8 mouse cellular contexts compared by ENCODE assay signal in the genomic region with DNA sequence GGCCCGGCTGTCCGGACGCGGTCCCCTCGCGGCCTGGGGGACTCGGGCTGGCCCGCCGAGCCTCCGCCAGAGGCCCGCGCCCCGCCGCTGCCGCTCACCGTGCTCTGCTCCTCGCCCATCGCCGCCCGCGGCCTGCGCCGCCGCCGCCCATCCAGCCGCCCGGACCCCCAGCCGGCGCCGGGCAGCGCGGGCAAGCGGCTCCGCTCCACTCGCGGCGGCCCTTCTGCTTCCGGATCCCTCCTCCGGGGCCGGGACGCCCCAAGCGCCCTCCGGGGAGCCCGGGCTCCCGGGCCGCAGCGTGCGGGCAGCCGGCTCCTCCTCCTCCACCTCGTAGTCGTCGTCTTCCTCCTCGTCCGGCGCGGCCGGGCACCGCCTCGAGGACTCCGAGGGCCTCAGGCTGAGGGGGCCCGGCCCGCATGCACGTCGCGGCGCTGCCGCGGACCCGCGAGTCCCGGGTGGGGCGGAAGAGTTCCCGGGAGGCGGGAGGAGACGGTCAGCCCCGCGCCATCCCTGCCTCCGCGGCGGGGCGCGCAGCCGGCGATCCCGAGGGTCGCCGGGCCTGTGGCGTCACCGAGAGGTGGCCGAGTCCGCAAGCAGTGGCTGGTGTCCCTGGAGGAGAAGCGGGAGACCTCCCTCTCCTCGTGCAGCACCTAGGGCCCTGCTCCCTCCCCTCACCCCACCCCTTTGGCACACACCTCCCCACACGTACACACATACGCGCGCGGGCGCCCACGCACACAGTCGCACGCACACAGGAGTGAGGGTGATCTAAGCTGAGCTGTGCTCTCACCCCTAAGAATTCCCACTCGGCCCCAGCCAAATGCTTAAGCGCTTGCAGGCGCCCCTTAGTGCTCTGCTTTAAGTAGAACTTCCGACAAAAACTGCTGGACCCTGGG. TPM values are rescaled to one million over a fixed set of nuclear protein-coding genes. Genes with fewer than 3 reads are reported as not detected.
DNase-seq lines count a peak whose midpoint lies in the region; ATAC-seq and TF ChIP-seq lines count a peak whose summit lies in the region.

A gene (minus strand): TSS at position 119 of the 896 bp plus-strand sequence.

- H3K36me3 ChIP-seq in ES-E14 (ENCODE audit: control insufficient read depth, insufficient read depth, low read length, poor library complexity, severe bottlenecking), result no peaks in the 10 kb centered on the region
- H3K36me3 ChIP-seq in neural tube, embryonic 14.5 days (ENCODE audit: control insufficient read depth, insufficient read depth, low read length), result no peaks in the 10 kb centered on the region

- H3K9ac ChIP-seq in ES-E14 (ENCODE audit: insufficient read depth, low read depth, low read length, poor library complexity, severe bottlenecking), result peak within 1 kb of the TSS; percentile 79
- H3K9ac ChIP-seq in neural tube, embryonic 14.5 days (replicated peaks; ENCODE audit: low read depth, low read length), result peak within 1 kb of the TSS; percentile 99

- no peaks in the 10 kb centered on the region for H3K4me1 ChIP-seq in ES-E14 (ENCODE audit: control insufficient read depth in 2 of 2, insufficient read depth in 2 of 2, low read length in 2 of 2, poor library complexity in 1 of 2)
- H3K4me1 ChIP-seq in neural tube, embryonic 14.5 days (ENCODE audit: control insufficient read depth, insufficient read depth, low read length), result peaks cover 23% of the 10 kb centered on the region

- H3K4me2 ChIP-seq in neural tube, embryonic 14.5 days (ENCODE audit: low read depth, low read length), result peak within 1 kb of the TSS; percentile 89

- H3K9me3 ChIP-seq in ES-E14 (ENCODE audit: control insufficient read depth, insufficient read depth, low read depth, low read length), result no peaks in the 10 kb centered on the region
- H3K9me3 ChIP-seq in neural tube, embryonic 14.5 days (ENCODE audit: control insufficient read depth, low read length), result no peaks in the 10 kb centered on the region

- DNase-seq in ES-E14 (ENCODE audit: low read depth, low spot score), result peak; percentile 25
- DNase-seq in cerebellum, adult 18-20 months, result peak; percentile 84 to 85
- DNase-seq in forelimb bud, embryonic 11.5 days (ENCODE audit: low read depth, low spot score), result peak; percentile 53
- DNase-seq in heart, postnatal 36 days, result peak; percentile 56 to 79
- DNase-seq in layer of hippocampus, adult 8-10 months (ENCODE audit: low spot score in 2 of 2), result peak; percentile 55 to 69
- peak; percentile 56 to 72 for DNase-seq in lung, adult 18-20 months
- DNase-seq in thymus, postnatal 25 days, result peak; percentile 5

- intact Hi-C loops in heart, postnatal 36 days (cut with DNase I), result no loop called here

- no peaks in the 10 kb centered on the region; the same call in 1 of the 2 replicates for H3K27me3 ChIP-seq in neural tube, embryonic 14.5 days (ENCODE audit: control insufficient read depth, insufficient read depth, low read length)

- in situ Hi-C loops in ES-E14 (cut with MboI; ENCODE audit: low sequenced_read_pairs in 2 of 2, unreplicated experiment in 2 of 2), result no loop called here

- WGBS in neural tube, embryonic 14.5 days, result under 1% methylated on average over 89 of the region's 106 CpGs

- peak within 1 kb of the TSS; percentile 67 to 83 for H3K4me3 ChIP-seq in ES-E14 (ENCODE audit: insufficient read depth in 1 of 2, low read depth in 1 of 2, low read length in 2 of 2, poor library complexity in 1 of 2, severe bottlenecking in 1 of 2)
- H3K4me3 ChIP-seq in neural tube, embryonic 14.5 days (ENCODE audit: low read depth, low read length), result peak within 1 kb of the TSS; percentile 84

- ATAC-seq in neural tube, embryonic 14.5 days (ENCODE audit: low read depth), result peak; percentile 87

- no peak within 1 kb of the TSS for H3K27ac ChIP-seq in ES-E14 (ENCODE audit: insufficient read depth, low read depth, low read length, poor library complexity, severe bottlenecking)
- H3K27ac ChIP-seq in neural tube, embryonic 14.5 days (ENCODE audit: low read depth, low read length), result peak within 1 kb of the TSS; percentile 81

TF ChIP-seq in ES-E14, 5 proteins besides CTCF, POLR2A, EP300 and RAD21:
- TF ChIP-seq ZC3H11A (IDR thresholded peaks at IDR 0.05; ENCODE audit: borderline replicate concordance, low read depth, low read length) (no peak), HCFC1 (IDR thresholded peaks at IDR 0.05; ENCODE audit: borderline replicate concordance, insufficient read depth, low read length) (no peak), MAFK (IDR thresholded peaks at IDR 0.05; ENCODE audit: insufficient read depth, low read depth, low read length) (no peak)

RNA-seq across cellular contexts. Expression of the gene that starts here (rescaled TPM):
- total RNA-seq in ES-E14 (2012; rRNA removed), result 0.53 and 1.2 TPM in 2 replicates
- total RNA-seq in heart, postnatal 36 days (2021), result 1 to 10 TPM; 4.0 to 5.0 TPM
- total RNA-seq in layer of hippocampus, adult 8-10 months (2022), result 1 to 10 TPM; 6.9 to 7.3 (median 7.1) TPM
- 3.4 and 4.2 TPM in 2 replicates for polyA plus RNA-seq in neural tube, embryonic 14.5 days (2014; fragmentation: Nextera tagmentation; extraction: Ambion mirVana)

Comparison
In these comparisons a context has a peak if more than half of its experiments do, and no peak if none do; other contexts are left out.
1. DNase-seq: peak in every context shown above with its lines; median percentile 84 in cerebellum, adult 18-20 months; 68 in heart, postnatal 36 days; 64 in lung, adult 18-20 months; 62 in layer of hippocampus, adult 8-10 months; 53 in forelimb bud, embryonic 11.5 days; 25 in ES-E14; 5 in thymus, postnatal 25 days.